Mouse (Mus musculus) stomach, embryonic 16.5 days (tissue): ENCODE results near the gene Slc10a6. TPM values are rescaled to one million over a fixed set of nuclear protein-coding genes. Genes with fewer than 3 reads are reported as not detected.
A peak's percentile ranks its signal among the peaks of the same experiment; 100 is the strongest.

Source experiments
- ATAC-seq: fragments of 200-750 bp; cut with Nextera tagmentation; 2 replicates; pipeline ENCODE4 v1.8.0; 2017; ENCODE audit warnings: moderate number of reproducible peaks, moderate TSS enrichment; ENCODE audit not compliant: insufficient read depth, low FRiP score
- H3K27ac ChIP-seq: fragments of 300-500 bp; sonication (generic); 2 replicates; pipeline ENCODE4 v1.5.1; 2014; ENCODE audit warnings: low read length
- H3K27me3 ChIP-seq: fragments of 300-500 bp; sonication (generic); 2 replicates; pipeline ENCODE4 v1.6.1; 2014; ENCODE audit warnings: low read length, control low read depth, mixed read lengths; ENCODE audit not compliant: control insufficient read depth, insufficient read depth
- H3K36me3 ChIP-seq: fragments of 300-500 bp; sonication (generic); 2 replicates; pipeline ENCODE4 v1.6.1; 2014; ENCODE audit warnings: low read length; ENCODE audit not compliant: control insufficient read depth, insufficient read depth
- H3K4me1 ChIP-seq: fragments of 300-500 bp; sonication (generic); 2 replicates; pipeline ENCODE4 v1.6.1; 2014; ENCODE audit warnings: low read length, control low read depth, mixed read lengths; ENCODE audit not compliant: control insufficient read depth, insufficient read depth
- H3K4me2 ChIP-seq: fragments of 300-500 bp; sonication (generic); 2 replicates; pipeline ENCODE4 v1.6.1; 2014; ENCODE audit warnings: low read depth, low read length, mixed read lengths
- H3K4me3 ChIP-seq: fragments of 300-500 bp; sonication (generic); replicated peaks from 2 replicates; pipeline ENCODE4 v1.5.1; 2014; ENCODE audit warnings: mild to moderate bottlenecking, low read length
- H3K9ac ChIP-seq: fragments of 300-500 bp; sonication (generic); 2 replicates; pipeline ENCODE4 v1.6.1; 2014; ENCODE audit warnings: low read length
- H3K9me3 ChIP-seq: fragments of 300-500 bp; sonication (generic); replicated peaks from 2 replicates; pipeline ENCODE4 v1.6.1; 2016; ENCODE audit warnings: low read length, control low read depth; ENCODE audit not compliant: control insufficient read depth
- WGBS: fragments of 180-500 bp; shearing (Covaris S2); extraction: QIAGEN DNeasy Blood & Tissue Kit; methylation state at CpG from one replicate; pipeline ENCODE4 v1.1.7; 2014; 5-methylcytosine and 5-hydroxymethylcytosine counted together
- polyA plus RNA-seq: library from polyadenylated mRNA; unstranded; fragments of >200 nt; fragmentation: Nextera tagmentation; extraction: Ambion mirVana; gene quantifications from 2 replicates; pipeline ENCODE4 v1.2.1, GENCODE M21; 2015

Slc10a6 gene
- polyA plus RNA-seq, 1 experiment from 2014 or later: 1.7 TPM

DNA sequence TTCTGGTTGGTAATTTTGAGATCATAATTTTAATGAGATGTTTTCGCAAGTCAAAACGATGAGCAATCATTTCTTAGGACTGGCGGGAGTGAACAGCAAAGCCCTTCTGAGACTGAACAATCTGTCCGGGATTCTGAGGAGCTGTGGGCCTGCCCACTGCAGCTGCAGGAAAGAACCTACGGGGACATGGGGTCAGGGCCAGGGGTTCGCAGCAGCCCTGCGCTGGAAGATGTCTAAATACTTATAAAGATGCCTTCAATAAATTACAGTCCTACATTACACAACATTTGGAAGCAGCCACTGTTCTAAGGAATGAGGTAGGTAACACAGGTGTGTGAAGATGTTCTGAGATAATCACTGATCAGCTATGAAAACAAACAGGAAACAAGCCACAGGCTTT, 23.5 kb downstream of the Slc10a6 start:
- Histone ChIP-seq H3K4me3 (no peak overlapping the region), H3K27me3 (no peaks in the 10 kb centered on the region), H3K4me1 (no peaks in the 10 kb centered on the region), H3K36me3 (no peaks in the 10 kb centered on the region), H3K4me2 (no peak overlapping the region), H3K9ac (no peak overlapping the region), H3K9me3 (no peaks in the 10 kb centered on the region), H3K27ac (no peak overlapping the region)
- 69% methylated on average over 7 of the region's 7 CpGs for WGBS
- no peak for ATAC-seq

- no peak for ATAC-seq
- Histone ChIP-seq H3K4me3 (no peak overlapping the region), H3K4me2 (no peak overlapping the region), H3K9ac (no peak overlapping the region), H3K27ac (no peak overlapping the region; the same call in 1 of the 2 replicates), H3K4me1 (peaks cover under 1% of the 10 kb centered on the region; the same call in 1 of the 2 replicates), H3K27me3 (no peaks in the 10 kb centered on the region), H3K36me3 (no peaks in the 10 kb centered on the region), H3K9me3 (no peaks in the 10 kb centered on the region)
- 64% methylated on average over 11 of the region's 11 CpGs for WGBS
Observed at GRCm38 (mm10) chr5:103603115-103603893, 25.9 kb downstream of the Slc10a6 start.

- H3K4me3 ChIP-seq: no peak overlapping the region
Observed at GRCm38 (mm10) chr5:103598881-103599280, 30.3 kb downstream of the Slc10a6 start.

DNA sequence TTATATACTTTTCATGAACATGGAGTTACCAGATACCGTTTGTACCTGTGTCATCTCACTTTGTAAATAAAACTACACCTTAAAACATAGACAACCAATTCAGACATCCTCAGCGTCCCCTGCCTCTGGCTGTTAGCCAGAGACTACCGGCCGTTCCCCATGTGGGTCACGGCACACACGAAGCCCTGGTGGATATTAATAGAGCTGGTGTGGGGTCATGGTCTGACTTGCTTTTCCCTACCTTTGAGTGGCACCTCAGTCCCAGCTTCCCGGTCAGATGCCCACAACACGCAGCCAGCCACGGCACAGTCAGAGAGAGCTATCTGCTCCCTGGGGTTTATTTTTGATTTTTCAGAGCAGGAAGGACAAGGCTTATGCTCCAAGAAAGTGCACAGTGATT, 30.9 kb downstream of the Slc10a6 start:
- Histone ChIP-seq H3K4me1 (peaks cover 9% of the 10 kb centered on the region), H3K4me3 (no peak overlapping the region), H3K4me2 (no peak overlapping the region), H3K9me3 (no peaks in the 10 kb centered on the region), H3K27me3 (no peaks in the 10 kb centered on the region), H3K36me3 (0 out of 2 replicates have a peak, but pooled peaks cover 4% of the 10 kb centered on the region), H3K27ac (no peak overlapping the region), H3K9ac (no peak overlapping the region)
- WGBS: 75% methylated on average over 9 of the region's 9 CpGs
- ATAC-seq: no peak

More at GRCm38 (mm10) chr5:103598881-103599280, 30.3 kb downstream of the Slc10a6 start:
- Histone ChIP-seq H3K4me1 (peaks cover 9% of the 10 kb centered on the region), H3K9me3 (no peaks in the 10 kb centered on the region), H3K9ac (no peak overlapping the region), H3K36me3 (no peaks in the 10 kb centered on the region), H3K27ac (0 out of 2 replicates have a peak overlapping the region, but pooled peaks have one; percentile 14), H3K4me2 (no peak overlapping the region), H3K27me3 (no peaks in the 10 kb centered on the region)
- 74% methylated on average over 5 of the region's 5 CpGs for WGBS
- no peak for ATAC-seq

DNA sequence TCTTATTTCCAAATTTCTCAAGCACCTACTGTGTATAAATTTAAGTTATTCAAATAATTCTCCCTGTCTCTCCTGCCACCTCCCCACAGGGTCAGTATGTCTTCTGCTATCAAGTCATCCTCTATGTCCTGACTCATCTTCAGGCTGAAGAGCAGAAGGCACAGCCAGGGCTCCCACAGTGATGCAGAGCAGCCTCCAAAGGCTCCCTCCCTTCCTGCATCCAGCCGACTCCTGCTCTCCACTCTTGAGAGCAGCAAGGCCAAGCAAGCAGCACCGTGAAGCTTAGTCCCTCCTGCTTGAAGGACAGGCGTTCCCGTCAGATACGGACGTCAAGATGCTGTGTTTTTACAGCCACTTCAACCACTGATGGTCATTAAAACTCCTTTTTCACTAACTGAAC, 31.6 kb downstream of the Slc10a6 start:
- H3K36me3 ChIP-seq: 0 out of 2 replicates have a peak, but pooled peaks cover 5% of the 10 kb centered on the region
- H3K9me3 ChIP-seq: no peaks in the 10 kb centered on the region
- no peak overlapping the region for H3K4me3 ChIP-seq
- no peak for ATAC-seq
- 70% methylated on average over 6 of the region's 6 CpGs for WGBS
- H3K27me3 ChIP-seq: no peaks in the 10 kb centered on the region
- H3K4me1 ChIP-seq: peaks cover 9% of the 10 kb centered on the region
- H3K4me2 ChIP-seq: no peak overlapping the region
- no peak overlapping the region for H3K9ac ChIP-seq
- no peak overlapping the region; the same call in 1 of the 2 replicates for H3K27ac ChIP-seq

DNA sequence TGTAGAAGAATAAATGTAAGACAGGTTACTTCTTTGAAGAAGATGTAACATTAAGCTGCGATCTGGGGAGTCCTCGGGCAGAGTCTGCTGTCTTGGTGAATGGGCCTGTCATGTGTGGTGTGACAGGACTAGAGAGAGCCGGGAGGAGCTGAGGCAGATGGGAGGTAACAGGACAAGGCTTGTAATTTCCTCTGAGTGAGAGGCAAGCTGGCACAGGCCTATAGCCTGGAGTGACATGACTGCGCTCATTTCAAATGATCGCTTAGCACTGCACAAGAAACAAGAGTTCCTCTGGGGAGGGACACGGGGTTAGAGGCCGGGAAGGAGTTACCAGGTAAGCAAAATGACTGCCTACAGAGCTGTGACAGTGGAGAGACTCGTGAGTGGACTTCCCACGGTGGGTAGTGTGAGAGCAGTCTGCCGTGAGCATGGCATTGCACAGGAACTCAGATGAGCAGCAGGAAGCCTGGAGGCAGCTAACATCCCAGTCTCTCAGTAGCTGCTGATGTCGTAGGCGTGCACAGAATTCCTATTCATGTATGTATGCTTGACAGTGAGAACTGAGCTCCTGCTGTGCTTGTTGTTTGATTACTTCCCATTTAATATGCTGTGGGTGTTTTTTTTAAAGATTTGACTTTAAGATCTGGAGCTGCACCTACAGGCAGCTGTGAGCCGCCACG, 32.6 kb downstream of the Slc10a6 start:
- WGBS: 78% methylated on average over 14 of the region's 14 CpGs
- Histone ChIP-seq H3K9ac (no peak overlapping the region), H3K4me3 (no peak overlapping the region), H3K27ac (peak overlapping the region; percentile 68), H3K27me3 (no peaks in the 10 kb centered on the region), H3K4me1 (peaks cover 9% of the 10 kb centered on the region), H3K36me3 (0 out of 2 replicates have a peak, but pooled peaks cover 5% of the 10 kb centered on the region), H3K9me3 (no peaks in the 10 kb centered on the region), H3K4me2 (no peak overlapping the region)
- ATAC-seq: peak; percentile 62

- Histone ChIP-seq H3K4me2 (no peak overlapping the region), H3K27ac (peak overlapping the region; percentile 68), H3K36me3 (0 out of 2 replicates have a peak, but pooled peaks cover 5% of the 10 kb centered on the region), H3K9ac (peak overlapping the region; percentile 16; the same call in 1 of the 2 replicates), H3K4me1 (peaks cover 9% of the 10 kb centered on the region), H3K9me3 (no peaks in the 10 kb centered on the region), H3K27me3 (no peaks in the 10 kb centered on the region), H3K4me3 (no peak overlapping the region)
- no peak for ATAC-seq
- WGBS: 54% methylated on average over 13 of the region's 13 CpGs
Observed at GRCm38 (mm10) chr5:103595394-103596226, 33.6 kb downstream of the Slc10a6 start.

DNA sequence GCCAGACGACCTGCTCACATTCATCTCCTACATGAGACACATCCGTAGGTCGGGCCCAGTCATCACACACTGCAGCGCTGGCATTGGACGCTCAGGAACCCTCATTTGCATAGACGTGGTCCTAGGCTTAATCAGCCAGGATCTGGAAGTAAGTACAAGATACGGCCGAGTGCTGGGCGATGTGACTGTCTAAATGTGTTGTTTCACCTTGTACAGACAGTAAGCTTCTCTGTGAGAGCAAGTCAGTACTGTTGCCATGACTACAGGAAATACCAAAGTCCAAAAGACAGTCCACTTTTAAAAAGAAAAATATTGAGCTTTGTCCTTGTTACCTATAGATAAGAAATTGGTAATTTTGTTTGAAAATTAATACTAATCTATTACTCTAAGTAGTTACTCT, 35.6 kb downstream of the Slc10a6 start:
- H3K9ac ChIP-seq: no peak overlapping the region
- H3K9me3 ChIP-seq: no peaks in the 10 kb centered on the region
- no peak overlapping the region for H3K4me3 ChIP-seq
- ATAC-seq: no peak
- no peaks in the 10 kb centered on the region for H3K27me3 ChIP-seq
- no peak overlapping the region for H3K27ac ChIP-seq
- WGBS: 85% methylated on average over 9 of the region's 9 CpGs
- H3K4me1 ChIP-seq: peaks cover 9% of the 10 kb centered on the region
- H3K36me3 ChIP-seq: 0 out of 2 replicates have a peak, but pooled peaks cover 5% of the 10 kb centered on the region
- no peak overlapping the region for H3K4me2 ChIP-seq
